Mouse (Mus musculus): ENCODE data around the gene Plekhb2. TPM values are rescaled to one million over a fixed set of nuclear protein-coding genes. Genes with fewer than 3 reads are reported as not detected.

Gene Plekhb2
- polyA plus RNA-seq, 1 experiment from 2014 or later, result 47.6 TPM

- WGBS, result 93% methylated on average over 6 of the region's 6 CpGs
- Histone ChIP-seq H3K9ac (no peak overlapping the region), H3K9me3 (no peaks in the 10 kb centered on the region), H3K4me2 (no peak overlapping the region), H3K36me3 (replicated peaks) (peaks cover 91% of the 10 kb centered on the region), H3K4me3 (replicated peaks) (no peak overlapping the region), H3K27me3 (no peaks in the 10 kb centered on the region), H3K4me1 (no peaks in the 10 kb centered on the region), H3K27ac (no peak overlapping the region)
- ATAC-seq (ENCODE audit: low FRiP score), result no peak
Measured at GRCm38 (mm10) chr1:34819225-34819910, 30.4 kb upstream of the Plekhb2 start.

GRCm38 (mm10) chr1:34821411-34821810, 28.4 kb upstream of the Plekhb2 start:
- H3K4me3 ChIP-seq (replicated peaks), result no peak overlapping the region
- no peak overlapping the region for H3K9ac ChIP-seq
- no peak overlapping the region for H3K27ac ChIP-seq
- H3K36me3 ChIP-seq (replicated peaks), result peaks cover 89% of the 10 kb centered on the region
- no peaks in the 10 kb centered on the region for H3K4me1 ChIP-seq
- H3K4me2 ChIP-seq, result no peak overlapping the region
- no peaks in the 10 kb centered on the region for H3K27me3 ChIP-seq
- WGBS, result 92% methylated on average over 2 of the region's 2 CpGs
- H3K9me3 ChIP-seq, result no peaks in the 10 kb centered on the region
- ATAC-seq (ENCODE audit: low FRiP score), result no peak

GRCm38 (mm10) chr1:34822003-34822402, 27.8 kb upstream of the Plekhb2 start:
- 94% methylated on average over 7 of the region's 7 CpGs for WGBS

GRCm38 (mm10) chr1:34822746-34823145, 27.0 kb upstream of the Plekhb2 start:
- no peaks in the 10 kb centered on the region for H3K9me3 ChIP-seq
- no peak overlapping the region for H3K4me3 ChIP-seq (replicated peaks)
- no peaks in the 10 kb centered on the region for H3K4me1 ChIP-seq
- whole genome bisulfite sequencing, result 93% methylated on average over 7 of the region's 7 CpGs
- no peak for ATAC-seq (ENCODE audit: low FRiP score)
- no peaks in the 10 kb centered on the region for H3K27me3 ChIP-seq
- H3K9ac ChIP-seq, result no peak overlapping the region
- H3K36me3 ChIP-seq (replicated peaks), result peaks cover 89% of the 10 kb centered on the region
- no peak overlapping the region for H3K27ac ChIP-seq
- no peak overlapping the region for H3K4me2 ChIP-seq

More at GRCm38 (mm10) chr1:34822003-34822402, 27.8 kb upstream of the Plekhb2 start:
- Histone ChIP-seq H3K4me2 (no peak overlapping the region), H3K9me3 (no peaks in the 10 kb centered on the region), H3K36me3 (replicated peaks) (peaks cover 89% of the 10 kb centered on the region), H3K4me3 (replicated peaks) (no peak overlapping the region), H3K4me1 (no peaks in the 10 kb centered on the region), H3K27ac (no peak overlapping the region), H3K9ac (no peak overlapping the region), H3K27me3 (no peaks in the 10 kb centered on the region)
- ATAC-seq (ENCODE audit: low FRiP score), result no peak

- Histone ChIP-seq H3K4me3 (replicated peaks) (no peak overlapping the region), H3K36me3 (replicated peaks) (peaks cover 88% of the 10 kb centered on the region), H3K9me3 (no peaks in the 10 kb centered on the region), H3K27me3 (no peaks in the 10 kb centered on the region), H3K27ac (no peak overlapping the region), H3K4me2 (no peak overlapping the region), H3K4me1 (no peaks in the 10 kb centered on the region), H3K9ac (no peak overlapping the region)
- no peak for ATAC-seq (ENCODE audit: low FRiP score)
- WGBS, result 95% methylated on average over 6 of the region's 6 CpGs
Measured at GRCm38 (mm10) chr1:34823353-34823752, 26.4 kb upstream of the Plekhb2 start.

GRCm38 (mm10) chr1:34824208-34824607, 25.6 kb upstream of the Plekhb2 start:
- no peaks in the 10 kb centered on the region for H3K9me3 ChIP-seq
- no peaks in the 10 kb centered on the region for H3K27me3 ChIP-seq
- H3K4me2 ChIP-seq, result no peak overlapping the region
- ATAC-seq (ENCODE audit: low FRiP score), result no peak
- no peak overlapping the region for H3K27ac ChIP-seq
- H3K4me1 ChIP-seq, result no peaks in the 10 kb centered on the region
- 91% methylated on average over 8 of the region's 8 CpGs for WGBS
- H3K4me3 ChIP-seq (replicated peaks), result no peak overlapping the region
- peaks cover 88% of the 10 kb centered on the region for H3K36me3 ChIP-seq (replicated peaks)
- H3K9ac ChIP-seq, result no peak overlapping the region

- H3K9me3 ChIP-seq, result no peaks in the 10 kb centered on the region
- no peak for ATAC-seq (ENCODE audit: low FRiP score)
- H3K9ac ChIP-seq, result no peak overlapping the region
- peaks cover under 1% of the 10 kb centered on the region; the same call in 1 of the 2 replicates for H3K4me1 ChIP-seq
- no peak overlapping the region for H3K4me3 ChIP-seq (replicated peaks)
- no peak overlapping the region for H3K27ac ChIP-seq
- H3K36me3 ChIP-seq (replicated peaks), result peaks cover 78% of the 10 kb centered on the region
- H3K4me2 ChIP-seq, result no peak overlapping the region
- WGBS, result 90% methylated on average over 9 of the region's 9 CpGs
- no peaks in the 10 kb centered on the region for H3K27me3 ChIP-seq
Measured at GRCm38 (mm10) chr1:34825909-34826308, 23.9 kb upstream of the Plekhb2 start.

- Histone ChIP-seq H3K9me3 (no peaks in the 10 kb centered on the region), H3K4me1 (peaks cover 6% of the 10 kb centered on the region; the same call in 1 of the 2 replicates), H3K9ac (no peak overlapping the region), H3K36me3 (replicated peaks) (peaks cover 72% of the 10 kb centered on the region), H3K27me3 (no peaks in the 10 kb centered on the region), H3K4me3 (replicated peaks) (no peak overlapping the region), H3K4me2 (no peak overlapping the region), H3K27ac (no peak overlapping the region)
- 93% methylated on average over 7 of the region's 7 CpGs for WGBS
- ATAC-seq (ENCODE audit: low FRiP score), result no peak
Measured at GRCm38 (mm10) chr1:34827900-34828299, 21.9 kb upstream of the Plekhb2 start.

- no peak overlapping the region for H3K9ac ChIP-seq
- H3K4me1 ChIP-seq, result peaks cover 6% of the 10 kb centered on the region; the same call in 1 of the 2 replicates
- no peaks in the 10 kb centered on the region for H3K9me3 ChIP-seq
- H3K36me3 ChIP-seq (replicated peaks), result peaks cover 69% of the 10 kb centered on the region
- H3K4me2 ChIP-seq, result no peak overlapping the region
- H3K27me3 ChIP-seq, result no peaks in the 10 kb centered on the region
- no peak overlapping the region for H3K27ac ChIP-seq
- 90% methylated on average over 5 of the region's 5 CpGs for WGBS
- H3K4me3 ChIP-seq (replicated peaks), result no peak overlapping the region
- ATAC-seq (ENCODE audit: low FRiP score), result no peak
Measured at GRCm38 (mm10) chr1:34828528-34829294, 21.1 kb upstream of the Plekhb2 start.

GRCm38 (mm10) chr1:34830934-34831333, 18.8 kb upstream of the Plekhb2 start:
- no peaks in the 10 kb centered on the region for H3K27me3 ChIP-seq
- no peaks in the 10 kb centered on the region for H3K9me3 ChIP-seq
- H3K4me3 ChIP-seq (replicated peaks), result no peak overlapping the region
- 78% methylated on average over 2 of the region's 2 CpGs for WGBS
- no peak overlapping the region for H3K27ac ChIP-seq
- no peak for ATAC-seq (ENCODE audit: low FRiP score)
- peaks cover 72% of the 10 kb centered on the region for H3K36me3 ChIP-seq (replicated peaks)
- H3K4me2 ChIP-seq, result no peak overlapping the region
- H3K9ac ChIP-seq, result no peak overlapping the region
- peaks cover 6% of the 10 kb centered on the region; the same call in 1 of the 2 replicates for H3K4me1 ChIP-seq

- Histone ChIP-seq H3K4me2 (no peak overlapping the region), H3K4me1 (peaks cover 6% of the 10 kb centered on the region; the same call in 1 of the 2 replicates), H3K27ac (no peak overlapping the region), H3K4me3 (replicated peaks) (no peak overlapping the region), H3K9ac (no peak overlapping the region), H3K36me3 (replicated peaks) (peaks cover 72% of the 10 kb centered on the region), H3K9me3 (no peaks in the 10 kb centered on the region), H3K27me3 (no peaks in the 10 kb centered on the region)
- 81% methylated on average over 1 of the region's 1 CpGs for WGBS
- ATAC-seq (ENCODE audit: low FRiP score), result no peak
Measured at GRCm38 (mm10) chr1:34831381-34831780, 18.4 kb upstream of the Plekhb2 start.

GRCm38 (mm10) chr1:34834904-34835303, 14.9 kb upstream of the Plekhb2 start:
- Histone ChIP-seq H3K36me3 (replicated peaks) (peaks cover 47% of the 10 kb centered on the region), H3K27me3 (no peaks in the 10 kb centered on the region), H3K27ac (no peak overlapping the region), H3K4me2 (no peak overlapping the region), H3K9ac (no peak overlapping the region), H3K9me3 (no peaks in the 10 kb centered on the region), H3K4me3 (replicated peaks) (no peak overlapping the region), H3K4me1 (peaks cover 23% of the 10 kb centered on the region)
- WGBS, result 94% methylated on average over 2 of the region's 2 CpGs
- no peak for ATAC-seq (ENCODE audit: low FRiP score)
